Mouse (Mus musculus) liver, embryonic 14.5 days (tissue): ENCODE measurements around the gene Slc6a21. TPM values are rescaled to one million over a fixed set of nuclear protein-coding genes. Genes with fewer than 3 reads are reported as not detected.

ENCODE experiments used
- ATAC-seq: fragments of 200-750 bp; cut with Nextera tagmentation; 2 replicates; pipeline ENCODE4 v1.8.0; 2017; ENCODE audit warnings: moderate number of reproducible peaks, mild to moderate bottlenecking, moderate library complexity; ENCODE audit not compliant: insufficient read depth
- DNase-seq, 3 experiments: peaks; one replicate each; pipeline ENCODE4 v3.0.0-alpha.2; 2012 to 2013; ENCODE audit warnings: low read depth in 3 of 3, low spot score in 3 of 3
- H3K27ac ChIP-seq: fragments of 300-500 bp; sonication (generic); 2 replicates; pipeline ENCODE4 v1.5.1; 2014; ENCODE audit warnings: moderate library complexity, mild to moderate bottlenecking, control low read depth, inconsistent platforms
- H3K27me3 ChIP-seq: fragments of 300-500 bp; sonication (generic); 2 replicates; pipeline ENCODE4 v1.6.1; 2014; ENCODE audit warnings: mild to moderate bottlenecking, low read length, moderate library complexity; ENCODE audit not compliant: control insufficient read depth, insufficient read depth
- H3K36me3 ChIP-seq: fragments of 300-500 bp; sonication (generic); replicated peaks from 2 replicates; pipeline ENCODE4 v1.6.1; 2014; ENCODE audit warnings: low read depth; ENCODE audit not compliant: control insufficient read depth, insufficient read depth
- H3K4me1 ChIP-seq, 2 experiments: fragments of 200-500 bp in 1 of 2; fragments of 300-500 bp in 1 of 2; sonication (generic) in 1 of 2; replicated peaks; 2 replicates each; pipeline ENCODE4 v1.6.1; 2012 to 2014; ENCODE audit warnings: antibody characterized with exemption in 1 of 2, inconsistent platforms in 1 of 2, low read length in 1 of 2; ENCODE audit not compliant: control insufficient read depth in 2 of 2, insufficient read depth in 2 of 2
- H3K4me2 ChIP-seq: fragments of 300-500 bp; sonication (generic); 2 replicates; pipeline ENCODE4 v1.6.1; 2014; ENCODE audit warnings: low read depth, mild to moderate bottlenecking, control low read depth, moderate library complexity
- H3K4me3 ChIP-seq, 2 experiments: fragments of 200-500 bp in 1 of 2; fragments of 300-500 bp in 1 of 2; sonication (generic) in 1 of 2; 2 replicates each; pipeline ENCODE4 v1.5.1; 2012 to 2014; ENCODE audit warnings: low read depth in 2 of 2, low read length in 2 of 2, mild to moderate bottlenecking in 2 of 2, control low read depth in 1 of 2, inconsistent platforms in 1 of 2, moderate library complexity in 1 of 2; ENCODE audit not compliant: insufficient read depth in 1 of 2
- H3K9ac ChIP-seq: fragments of 300-500 bp; sonication (generic); replicated peaks from 2 replicates; pipeline ENCODE4 v1.6.1; 2014; ENCODE audit warnings: mild to moderate bottlenecking, control low read depth, moderate library complexity
- H3K9me3 ChIP-seq: fragments of 300-500 bp; sonication (generic); 2 replicates; pipeline ENCODE4 v1.6.1; 2016; ENCODE audit warnings: low read length, mixed read lengths; ENCODE audit not compliant: control insufficient read depth
- CTCF ChIP-seq: IDR thresholded peaks from 2 replicates; pipeline ENCODE4 v1.5.1; 2016; ENCODE audit warnings: antibody characterized with exemption, low read depth, control low read depth
- EP300 ChIP-seq: IDR thresholded peaks from 2 replicates; pipeline ENCODE4 v1.6.1; 2016; ENCODE audit warnings: antibody characterized with exemption, low read depth
- WGBS: fragments of 180-500 bp; shearing (Covaris S2); extraction: QIAGEN DNeasy Blood & Tissue Kit; methylation state at CpG from one replicate; pipeline ENCODE4 v1.1.7; 2014; ENCODE audit not compliant: insufficient replicate concordance; 5-methylcytosine and 5-hydroxymethylcytosine counted together
- polyA plus RNA-seq, 2 experiments: library from polyadenylated mRNA; depleted of rRNA in 1 of 2; stranded (reverse) in 1 of 2; unstranded in 1 of 2; fragments of >200 nt; fragmentation: Nextera tagmentation in 1 of 2; extraction: Ambion mirVana in 1 of 2; gene quantifications; 2 replicates each; pipeline versions ENCODE4 v1.2.1 to v1.2.3; 2012 to 2014

Slc6a21 gene
- polyA plus RNA-seq, 2 experiments = not detected

- no peak for ATAC-seq
- WGBS = 46% methylated on average over 1 of the region's 1 CpGs
These were observed 11.8 kb upstream of the Slc6a21 start for GRCm38 (mm10) chr7:45265518-45265917.

DNA sequence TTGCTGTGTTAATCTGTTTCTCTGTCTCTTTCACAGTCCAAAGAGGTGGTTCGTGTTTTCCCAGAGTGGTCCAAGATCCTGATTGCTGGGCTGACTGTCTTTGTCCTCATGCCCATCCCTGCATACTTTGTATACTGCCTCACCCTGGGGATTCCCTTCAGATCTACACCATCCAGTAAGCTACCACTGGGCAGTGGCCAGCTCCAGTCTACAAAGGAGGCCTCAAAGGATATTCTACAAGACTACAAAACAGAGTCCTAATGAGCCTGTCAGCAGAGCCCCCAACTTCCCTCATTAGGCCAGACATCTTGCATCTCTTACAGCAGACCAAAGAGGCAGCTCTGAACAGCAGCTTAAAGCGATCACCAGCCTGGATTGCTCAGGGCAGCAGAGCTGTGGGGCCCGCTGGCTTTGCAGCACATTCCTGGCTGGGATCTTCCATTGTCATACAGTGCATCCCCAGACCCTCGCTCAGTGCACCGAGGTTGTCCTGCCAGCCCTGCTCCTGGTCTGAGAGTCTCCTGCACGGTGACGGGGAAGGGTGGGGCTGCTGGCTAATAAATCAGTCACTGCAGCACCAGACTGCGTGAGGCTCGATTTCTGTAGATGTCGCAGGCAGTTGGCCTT lies 4.4 kb upstream of the Slc6a21 start:
- no peaks in the 10 kb centered on the region for H3K36me3 ChIP-seq
- H3K9ac ChIP-seq = no peak overlapping the region
- H3K9me3 ChIP-seq = no peaks in the 10 kb centered on the region
- no peak for ATAC-seq
- DNase-seq = no peak
- H3K27me3 ChIP-seq = no peaks in the 10 kb centered on the region
- TF ChIP-seq CTCF (no peak), EP300 (no peak)
- no peak overlapping the region for H3K27ac ChIP-seq
- 59% methylated on average over 10 of the region's 10 CpGs for WGBS
- no peaks in the 10 kb centered on the region; a peak in 1 of 4 replicates for H3K4me1 ChIP-seq
- H3K4me3 ChIP-seq = no peak overlapping the region
- no peak overlapping the region for H3K4me2 ChIP-seq

More at GRCm38 (mm10) chr7:45265518-45265917, 11.8 kb upstream of the Slc6a21 start:
- no peaks in the 10 kb centered on the region for H3K36me3 ChIP-seq
- H3K4me3 ChIP-seq = no peak overlapping the region
- H3K27me3 ChIP-seq = no peaks in the 10 kb centered on the region
- H3K27ac ChIP-seq = no peak overlapping the region
- no peak overlapping the region for H3K9ac ChIP-seq
- no peak for DNase-seq
- H3K9me3 ChIP-seq = no peaks in the 10 kb centered on the region
- H3K4me2 ChIP-seq = no peak overlapping the region
- 0 out of 4 replicates have a peak, but pooled peaks cover 0 to 2% of the 10 kb centered on the region in 2 experiments for H3K4me1 ChIP-seq
- TF ChIP-seq EP300 (no peak), CTCF (no peak)

DNA sequence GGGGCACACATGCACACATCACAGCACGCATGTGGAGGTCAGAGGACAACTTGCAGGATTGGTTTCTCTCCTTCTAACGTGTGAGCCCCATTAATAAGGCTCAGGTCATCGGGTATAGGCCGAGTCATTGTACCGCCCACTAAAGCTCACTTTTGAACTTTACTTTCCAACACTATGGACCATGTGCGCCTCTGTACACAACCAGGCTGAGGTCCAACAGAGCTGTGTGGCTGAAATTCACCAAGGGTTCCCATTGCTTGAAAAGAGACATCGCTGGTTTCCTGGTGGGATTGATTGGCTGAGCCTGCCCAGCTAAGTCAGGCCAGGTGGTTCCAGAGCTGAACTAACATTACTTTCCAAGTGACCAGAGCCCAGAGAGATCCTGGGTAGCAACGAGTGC lies 3.6 kb upstream of the Slc6a21 start:
- no peak overlapping the region for H3K4me3 ChIP-seq
- no peak overlapping the region for H3K4me2 ChIP-seq
- WGBS = 62% methylated on average over 8 of the region's 8 CpGs
- no peaks in the 10 kb centered on the region; a peak in 1 of 4 replicates for H3K4me1 ChIP-seq
- H3K36me3 ChIP-seq = no peaks in the 10 kb centered on the region
- H3K9me3 ChIP-seq = no peaks in the 10 kb centered on the region
- no peak overlapping the region for H3K9ac ChIP-seq
- ATAC-seq (no peak), DNase-seq (no peak)
- no peaks in the 10 kb centered on the region for H3K27me3 ChIP-seq
- H3K27ac ChIP-seq = no peak overlapping the region
- TF ChIP-seq EP300 (no peak), CTCF (no peak)

DNA sequence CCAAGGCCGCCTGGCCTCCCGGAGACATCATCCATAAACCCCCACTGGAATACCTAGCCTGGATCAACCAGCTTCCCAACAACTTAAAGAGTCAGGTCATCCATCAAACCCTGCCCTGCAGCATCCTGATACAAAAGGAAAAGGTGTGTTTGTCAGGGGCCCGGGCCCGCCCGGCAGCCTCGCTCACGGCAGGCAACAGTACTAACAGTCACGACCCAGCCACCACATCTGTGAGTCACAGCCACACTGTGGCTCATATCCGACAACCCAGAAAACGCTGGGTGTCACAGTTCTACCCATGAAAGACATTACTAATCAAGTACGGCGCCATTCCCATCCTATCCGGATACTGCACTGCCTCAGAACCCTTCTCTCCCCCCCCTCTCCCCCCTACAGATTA lies 9.2 kb downstream of the Slc6a21 start:
- Histone ChIP-seq H3K27me3 (no peaks in the 10 kb centered on the region), H3K4me2 (no peak overlapping the region), H3K36me3 (no peaks in the 10 kb centered on the region), H3K9ac (no peak overlapping the region), H3K9me3 (no peaks in the 10 kb centered on the region), H3K4me1 (no peaks in the 10 kb centered on the region), H3K27ac (no peak overlapping the region), H3K4me3 (no peak overlapping the region)
- DNase-seq (no peak), ATAC-seq (no peak)
- WGBS = 73% methylated on average over 13 of the region's 13 CpGs
- TF ChIP-seq CTCF = no peak
- TF ChIP-seq EP300 = no peak

GRCm38 (mm10) chr7:45296626-45297025 lies 19.3 kb downstream of the Slc6a21 start:
- H3K27ac ChIP-seq = no peak overlapping the region
- DNase-seq = no peak
- no peak for ATAC-seq
- H3K9ac ChIP-seq = no peak overlapping the region
- H3K9me3 ChIP-seq = no peaks in the 10 kb centered on the region
- no peak overlapping the region for H3K4me3 ChIP-seq
- H3K4me1 ChIP-seq = no peaks in the 10 kb centered on the region
- H3K4me2 ChIP-seq = no peak overlapping the region
- no peaks in the 10 kb centered on the region for H3K36me3 ChIP-seq
- TF ChIP-seq EP300 = no peak
- no peak for TF ChIP-seq CTCF
- 72% methylated on average over 1 of the region's 1 CpGs for WGBS
- no peaks in the 10 kb centered on the region; the same call in 1 of the 2 replicates for H3K27me3 ChIP-seq
